Mouse (Mus musculus) brown adipose tissue, adult 24 weeks (tissue): ENCODE measurements around the gene Opalin. TPM values are rescaled to one million over a fixed set of nuclear protein-coding genes. Genes with fewer than 3 reads are reported as not detected.

ENCODE experiments used
- H3K27ac ChIP-seq: fragments of 200-500 bp; replicated peaks from 2 replicates; pipeline ENCODE4 v1.5.1; 2012; ENCODE audit warnings: low read depth, mild to moderate bottlenecking, low read length
- H3K4me1 ChIP-seq: fragments of 200-500 bp; 2 replicates; pipeline ENCODE4 v1.6.1; 2012; ENCODE audit warnings: low read length, mixed read lengths; ENCODE audit not compliant: control insufficient read depth, insufficient read depth, insufficient read length
- H3K4me3 ChIP-seq: fragments of 200-500 bp; 2 replicates; pipeline ENCODE4 v1.5.1; 2012; ENCODE audit warnings: low read depth, mild to moderate bottlenecking, low read length, moderate library complexity; ENCODE audit not compliant: insufficient read depth
- polyA plus RNA-seq: library from polyadenylated mRNA; stranded (reverse); fragments of >200 nt; gene quantifications from 2 replicates; pipeline ENCODE4 v1.2.4, GENCODE M21; 2012; ENCODE audit not compliant: missing spikeins, insufficient read depth, insufficient read length

The Opalin gene
- polyA plus RNA-seq, 1 experiment = not detected

GRCm38 (mm10) chr19:41013591-41013990 is 63.3 kb downstream of the Opalin start:
- Histone ChIP-seq H3K4me3 (no peak overlapping the region), H3K27ac (no peak overlapping the region), H3K4me1 (0 out of 2 replicates have a peak, but pooled peaks cover 3% of the 10 kb centered on the region)

Other genes with a start within 250 kb of the Opalin start
- gene Ccnj, start 245.8 kb downstream of the Opalin start, polyA plus RNA-seq = 2.1 and 2.8 TPM in 2 replicates
- gene Zfp518a, start 182.4 kb downstream of the Opalin start, polyA plus RNA-seq = 6.7 and 9.3 TPM in 2 replicates
- gene Blnk, start 82.6 kb downstream of the Opalin start, polyA plus RNA-seq = 1.9 and 2.2 TPM in 2 replicates
- gene Dntt, start 47.8 kb downstream of the Opalin start, polyA plus RNA-seq = not detected in 2 replicates
- gene Tll2, start 129.7 kb upstream of the Opalin start, polyA plus RNA-seq = not detected in 2 replicates
- 70.2 and 87.9 TPM in 2 replicates for gene Tm9sf3, start 186.9 kb upstream of the Opalin start, polyA plus RNA-seq